Mouse (Mus musculus) liver, postnatal 0 days (tissue): ENCODE results near the gene Tapbp.

Experiments
- CTCF ChIP-seq: sonication (generic); IDR thresholded peaks from 2 replicates; pipeline ENCODE4 v1.5.1; 2016; ENCODE audit warnings: antibody characterized with exemption, low read depth
- EP300 ChIP-seq: IDR thresholded peaks from 2 replicates; pipeline ENCODE4 v1.6.1; 2016; ENCODE audit warnings: antibody characterized with exemption, low read depth, mild to moderate bottlenecking

- TF ChIP-seq CTCF = no peak
- TF ChIP-seq EP300 = no peak
These were observed 49.6 kb downstream of the Tapbp start for GRCm38 (mm10) chr17:33965082-33965845.
